Mouse (Mus musculus) G1E-ER4 (cell line): ENCODE measurements around the gene Prune1. TPM values are rescaled to one million over a fixed set of nuclear protein-coding genes. Genes with fewer than 3 reads are reported as not detected.

Source experiments
- GATA1 ChIP-seq: IDR thresholded peaks from one replicate; pipeline ENCODE4 v1.8.0; 2012; ENCODE audit warnings: low read length, inconsistent platforms
- polyA plus RNA-seq: library from polyadenylated mRNA; stranded (reverse); fragments of >175 nt; gene quantifications from 2 replicates; pipeline ENCODE4 v1.2.3, GENCODE M21; 2012

The Prune1 gene
- polyA plus RNA-seq, 1 experiment: 2.4 TPM

DNA sequence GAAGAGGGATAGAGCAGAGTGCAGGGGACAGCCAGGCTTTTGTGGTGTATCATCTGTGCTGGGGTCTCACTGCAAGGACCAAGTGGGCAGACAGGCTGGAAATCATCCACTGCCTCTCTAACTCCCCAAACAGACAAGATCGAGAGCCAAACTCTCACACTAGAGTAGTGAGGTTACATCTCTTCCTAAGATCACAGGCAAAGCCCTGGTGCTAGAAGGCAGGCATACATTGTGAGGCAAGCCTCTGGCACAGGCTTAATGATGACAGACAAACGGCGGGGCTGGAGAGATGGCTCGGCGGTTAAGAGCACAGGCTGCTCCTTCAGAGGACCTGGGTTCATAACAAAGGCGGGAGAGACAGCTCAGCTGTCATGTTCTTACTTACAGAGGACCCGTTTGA lies 31.6 kb upstream of the Prune1 start:
- no peak for TF ChIP-seq GATA1

DNA sequence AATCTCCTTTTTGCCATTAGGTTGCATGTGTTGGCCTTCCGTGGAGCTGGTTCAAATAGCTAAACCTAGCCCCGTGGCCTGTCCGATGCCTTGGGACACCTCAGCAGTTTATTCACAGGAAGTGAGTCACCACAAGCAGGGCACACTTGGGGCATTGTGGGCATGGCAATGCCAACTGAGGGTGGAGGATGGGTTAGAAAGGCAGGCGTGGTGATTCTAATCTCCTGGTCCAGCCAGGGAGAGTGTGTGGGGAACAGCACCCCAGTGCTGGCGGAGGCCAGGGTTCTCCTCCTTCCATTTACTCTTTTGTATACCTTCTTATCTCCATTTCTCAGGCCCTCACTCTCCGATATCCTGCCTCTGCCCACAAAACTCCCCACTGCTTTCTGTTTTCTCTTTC lies 30.7 kb upstream of the Prune1 start:
- peak; percentile 74 for TF ChIP-seq GATA1

DNA sequence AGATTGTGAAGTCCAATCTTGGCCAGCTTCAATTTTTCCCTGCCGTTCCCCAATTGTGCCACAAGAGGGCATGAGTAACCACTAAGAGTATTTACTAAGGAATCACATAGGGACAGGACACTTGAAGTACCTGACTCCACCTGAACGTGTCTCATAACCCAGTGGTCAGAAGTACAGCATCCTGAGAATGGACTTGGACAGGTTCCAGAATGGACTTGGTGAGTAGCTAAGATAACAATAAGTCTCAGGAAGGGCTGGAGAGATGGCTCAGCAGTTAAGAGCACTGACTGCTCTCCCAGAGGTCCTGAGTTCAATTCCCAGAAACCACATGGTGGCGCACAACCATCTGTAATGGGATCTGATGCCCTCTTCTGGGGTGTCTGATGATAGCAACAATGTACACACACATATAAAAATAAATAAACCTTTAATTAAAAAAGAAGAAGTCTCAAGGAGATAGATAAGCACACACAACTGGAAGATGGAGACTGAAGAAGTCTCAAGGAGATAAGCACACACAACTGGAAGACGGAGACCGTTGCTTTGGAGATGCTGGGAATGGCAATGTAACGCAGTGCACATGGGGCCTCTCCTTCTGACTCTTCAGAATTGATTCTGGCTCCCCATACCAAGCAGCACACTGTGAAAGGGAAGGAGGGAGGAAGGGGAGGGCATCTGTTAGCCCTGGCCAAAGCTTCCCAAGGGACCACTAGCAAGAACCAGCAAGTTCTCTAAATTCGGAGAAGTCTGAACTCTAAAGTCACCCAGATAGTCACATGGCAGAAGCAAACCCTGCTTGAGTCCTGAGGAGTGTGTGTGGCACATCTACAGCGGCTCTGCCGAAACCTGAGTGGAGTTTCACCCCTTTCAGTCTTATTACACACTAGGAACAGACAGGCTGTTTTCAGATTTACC lies 29.3 kb upstream of the Prune1 start:
- peak; percentile 83 for TF ChIP-seq GATA1

DNA sequence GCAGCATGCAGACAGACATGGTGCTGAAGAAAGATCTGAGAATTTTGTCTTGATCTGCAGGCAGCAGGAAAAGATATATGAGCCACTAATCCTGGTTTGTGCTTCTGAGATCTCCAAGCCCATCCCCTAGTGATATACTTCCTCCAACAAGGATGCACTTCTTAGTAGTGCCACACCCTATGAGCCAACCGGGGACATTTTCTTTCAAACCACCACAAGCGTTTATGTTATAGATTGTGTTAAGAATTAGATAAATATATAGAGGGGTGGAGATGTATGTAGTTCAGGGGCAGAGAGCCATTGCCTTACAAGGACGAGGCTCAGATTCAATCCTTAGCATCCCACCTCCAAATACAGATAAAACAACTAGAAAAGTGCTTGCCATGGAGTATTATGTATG lies 28.6 kb upstream of the Prune1 start:
- no peak for TF ChIP-seq GATA1

DNA sequence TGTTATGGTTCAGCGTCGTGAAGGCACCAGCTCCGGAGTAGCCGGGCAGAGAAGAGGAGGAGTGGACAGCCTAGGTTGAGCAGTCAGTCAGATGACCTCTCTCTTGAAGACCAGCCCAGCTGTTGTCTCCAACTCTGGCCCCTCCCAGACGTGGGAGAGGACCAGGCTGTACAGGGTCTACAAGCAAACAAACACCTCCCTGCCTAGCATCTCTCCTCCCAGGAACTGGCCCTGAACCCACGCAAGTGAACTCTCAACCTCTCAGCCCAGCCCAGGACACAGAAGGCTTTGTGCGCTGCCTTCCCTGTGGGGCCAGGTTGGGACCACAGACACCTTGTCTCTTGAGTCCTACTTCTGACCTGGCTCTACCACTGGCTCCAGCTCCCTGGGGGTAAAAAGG lies 25.2 kb upstream of the Prune1 start, which contains the start of gene Anxa9:
Anxa9 (minus strand) TSS at position 77 of the 400 bp plus-strand sequence.
- TF ChIP-seq GATA1: no peak

DNA sequence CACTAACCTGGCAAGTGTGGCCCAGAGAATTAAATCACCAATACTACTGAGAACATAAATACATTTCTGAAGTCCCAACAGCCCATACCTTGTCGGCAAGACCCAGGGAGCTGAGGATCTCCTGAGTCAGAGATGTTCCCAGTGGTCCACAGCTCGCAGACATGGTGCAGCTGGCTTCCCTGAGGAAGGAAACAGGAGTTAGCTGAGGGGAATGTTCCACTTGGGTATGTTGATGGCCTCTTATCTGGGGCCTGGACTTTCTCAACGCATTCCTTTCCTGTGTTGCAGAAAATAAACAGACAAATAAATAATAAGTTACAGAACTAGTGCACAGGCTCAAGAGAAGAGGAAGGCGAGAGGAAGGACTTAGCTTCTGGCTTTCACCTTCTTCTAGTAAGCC lies 24.4 kb upstream of the Prune1 start:
- no peak for TF ChIP-seq GATA1

DNA sequence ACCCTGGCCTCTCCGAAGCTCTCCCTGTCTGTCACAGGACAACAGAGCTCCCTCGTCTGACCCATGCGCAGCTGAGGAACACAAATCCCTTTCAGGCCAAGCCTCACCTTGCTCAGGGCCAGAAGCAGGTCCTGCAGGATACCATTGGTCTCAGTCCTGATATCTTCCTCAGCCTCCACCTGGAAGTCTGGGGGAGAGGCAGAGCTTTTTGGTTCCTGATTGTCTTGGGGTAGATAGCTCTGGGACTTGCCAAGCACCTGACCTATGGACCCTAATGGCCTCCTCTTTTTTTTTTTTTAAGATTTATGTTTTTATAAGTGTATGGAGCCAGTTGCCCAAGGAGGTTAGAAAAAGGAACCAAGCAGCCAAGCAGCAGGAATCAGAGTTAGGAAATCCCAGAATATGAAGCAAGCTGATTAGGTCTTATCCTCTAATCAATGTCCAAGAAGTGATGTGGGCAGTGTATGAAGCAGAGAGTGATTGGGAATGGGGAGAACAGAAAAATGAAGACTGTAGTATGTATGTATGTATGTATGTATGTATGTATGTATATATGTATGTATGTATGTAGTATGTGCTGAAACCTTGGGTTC lies 19.4 kb upstream of the Prune1 start:
- no peak for TF ChIP-seq GATA1

DNA sequence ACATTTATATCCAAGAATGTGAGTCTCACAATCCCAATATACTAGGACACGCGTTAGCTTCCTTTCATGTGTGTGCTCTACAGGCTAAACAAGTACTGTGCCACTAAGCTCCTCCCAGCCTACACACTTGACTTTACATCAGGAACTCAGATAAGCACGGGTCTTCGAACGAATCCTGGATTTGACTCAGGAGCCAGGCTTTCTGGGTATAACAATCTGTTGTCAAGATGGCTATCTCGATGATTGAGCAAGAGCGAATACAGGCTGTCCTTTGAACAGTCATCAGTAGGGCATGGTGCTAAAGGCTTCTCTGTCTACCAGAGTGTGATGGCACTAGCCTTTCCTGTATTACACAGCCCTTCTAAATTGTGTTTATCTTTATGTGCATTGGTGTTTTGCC lies 16.1 kb upstream of the Prune1 start:
- peak; percentile 47 for TF ChIP-seq GATA1

DNA sequence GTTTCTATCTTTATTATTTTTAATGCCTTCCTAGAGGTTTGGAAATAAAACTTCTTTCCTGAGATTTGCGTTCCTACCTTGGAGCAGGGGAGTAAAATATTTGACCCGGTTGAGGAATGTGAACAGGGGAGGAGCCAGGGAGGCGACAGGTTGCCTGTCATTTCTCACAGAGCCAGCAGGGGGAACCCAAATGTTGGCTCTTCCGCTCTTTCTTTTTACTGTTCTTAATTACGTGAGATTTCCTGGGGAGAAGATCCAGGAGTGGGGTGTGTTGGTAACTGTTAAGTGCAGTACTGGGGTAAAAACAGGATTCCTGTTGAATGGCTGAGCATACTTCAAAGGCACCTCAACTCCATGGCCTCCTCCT lies 14.2 kb upstream of the Prune1 start:
- no peak for TF ChIP-seq GATA1

DNA sequence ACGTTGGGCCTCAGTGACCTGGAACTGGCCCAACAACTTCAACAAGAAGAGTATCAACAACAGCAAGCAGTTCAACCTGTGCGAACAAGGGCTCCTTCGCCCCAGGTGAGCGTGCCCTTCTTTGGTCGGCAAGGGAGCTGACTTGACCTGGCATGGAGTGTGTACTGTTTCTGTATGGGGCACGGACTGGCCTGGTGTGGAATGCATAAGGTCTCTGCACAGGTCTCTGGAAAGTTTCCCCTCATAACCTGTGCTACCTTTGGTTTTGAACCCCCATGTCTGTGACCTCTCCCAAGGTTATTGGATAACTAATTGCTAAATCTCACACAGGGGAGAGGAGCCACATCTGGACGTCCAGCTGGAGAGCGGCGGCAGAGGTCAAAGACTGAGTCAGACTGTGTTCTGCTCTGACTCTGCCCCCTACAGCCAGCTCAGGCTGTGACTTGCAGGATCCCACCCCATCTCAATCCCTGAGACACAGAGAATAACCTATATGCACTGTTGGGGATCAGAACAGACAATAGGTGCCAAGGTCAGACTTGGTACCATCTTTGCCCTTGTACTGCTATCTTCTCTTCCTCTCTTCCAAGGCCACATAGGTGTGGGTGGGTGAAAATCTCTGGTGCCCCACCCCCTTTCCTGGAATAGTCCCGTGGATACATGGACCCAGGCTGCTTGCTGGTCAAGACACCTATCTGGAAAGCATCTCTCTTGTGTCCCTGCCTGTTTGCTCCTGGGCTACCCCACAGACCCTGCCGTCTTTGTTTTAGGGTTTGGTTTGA lies 13.6 kb upstream of the Prune1 start:
- TF ChIP-seq GATA1: no peak

DNA sequence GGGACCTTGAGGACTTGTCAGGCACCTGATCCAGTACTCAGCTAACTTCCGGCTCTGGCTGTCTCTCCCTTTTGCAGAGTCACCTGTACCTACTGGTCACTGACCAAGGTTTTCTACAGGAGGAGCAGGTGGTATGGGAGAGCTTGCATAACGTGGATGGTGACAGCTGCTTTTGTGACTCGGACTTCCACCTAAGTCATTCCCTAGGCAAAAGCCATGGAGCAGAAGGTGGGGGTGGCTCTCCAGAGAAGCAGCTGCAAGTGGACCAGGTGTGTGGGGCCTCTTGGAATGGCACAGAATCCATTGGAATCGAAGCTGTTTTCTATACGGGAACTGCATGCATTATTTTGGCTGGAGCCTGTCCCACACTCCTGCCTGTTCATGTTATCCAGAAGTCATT lies 12.8 kb upstream of the Prune1 start:
- no peak for TF ChIP-seq GATA1

DNA sequence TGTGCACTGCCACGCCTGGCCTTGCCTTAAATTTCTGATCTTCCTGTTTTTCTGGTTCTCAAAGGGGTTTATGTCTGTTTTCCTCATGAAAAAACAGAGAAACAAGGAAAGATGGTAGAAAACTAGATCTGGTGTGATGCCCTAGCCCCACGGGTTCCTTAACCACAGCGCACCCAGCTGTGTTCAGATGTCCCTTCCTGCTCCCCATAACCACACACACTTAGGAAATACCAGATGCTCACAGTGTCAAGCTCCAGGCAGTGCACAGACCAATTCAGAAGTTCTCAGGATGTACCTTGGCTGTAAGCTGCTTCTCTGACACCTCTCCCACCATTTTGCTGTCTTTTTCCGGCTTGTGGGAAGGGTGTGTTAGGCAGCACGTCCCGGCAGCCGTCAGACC lies 12.4 kb upstream of the Prune1 start:
- no peak for TF ChIP-seq GATA1

DNA sequence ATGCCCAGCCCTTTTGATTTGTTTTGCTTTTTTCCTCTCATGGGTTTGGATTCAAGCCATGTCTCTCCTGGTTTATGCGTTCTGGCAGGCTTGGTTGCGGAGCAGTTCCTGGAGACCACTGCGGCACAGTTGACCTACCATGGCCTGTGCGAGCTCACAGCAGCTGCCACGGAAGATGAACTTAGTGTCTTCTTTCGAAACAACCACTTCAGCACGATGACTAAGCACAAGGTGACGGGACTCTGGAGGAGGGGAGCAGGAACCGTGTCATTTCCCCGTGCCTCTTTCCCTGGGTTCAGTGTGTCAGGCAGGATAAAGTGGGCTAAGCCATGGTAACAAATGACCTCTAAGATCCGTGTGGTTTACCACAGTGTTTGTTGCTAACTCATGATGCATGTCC lies 11.7 kb upstream of the Prune1 start:
- no peak for TF ChIP-seq GATA1

DNA sequence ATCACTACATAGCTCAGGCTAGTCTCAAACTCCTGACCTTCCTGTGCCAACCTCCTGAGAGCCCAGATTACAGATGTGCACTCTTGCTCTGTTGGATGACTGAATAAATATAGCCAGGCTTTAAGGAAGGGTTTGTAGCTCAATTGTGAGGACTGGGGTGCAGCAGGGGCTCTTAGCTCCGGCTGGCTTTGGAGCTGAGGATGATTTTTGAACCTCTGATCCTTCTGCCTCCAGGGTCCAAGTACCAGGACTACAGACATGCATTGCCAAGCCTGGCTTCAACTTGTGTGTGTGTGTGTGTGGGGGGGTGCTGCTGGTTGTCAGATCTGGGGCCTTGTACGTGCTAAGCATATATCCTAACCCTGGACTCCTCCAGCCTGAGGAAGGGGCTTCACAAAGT lies 11.0 kb upstream of the Prune1 start:
- no peak for TF ChIP-seq GATA1

DNA sequence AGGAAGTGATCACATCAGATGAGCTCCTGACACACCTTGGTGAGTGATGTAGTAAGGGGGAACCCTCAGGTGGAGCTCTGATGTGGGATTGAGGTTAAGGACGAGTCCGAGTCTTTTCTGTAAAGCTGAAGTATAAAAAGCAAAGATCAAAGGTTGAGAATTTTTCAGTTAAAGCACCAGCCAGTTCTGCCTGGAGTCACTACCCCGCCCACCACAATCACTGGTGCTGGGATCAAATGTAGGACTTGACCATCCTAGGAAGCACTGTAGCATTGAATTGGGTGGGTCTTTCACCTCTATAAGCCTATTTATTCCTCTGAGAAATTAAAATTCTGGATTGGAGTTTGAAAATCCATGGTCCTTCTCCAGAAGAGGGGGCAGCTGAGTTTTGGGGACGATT lies 9.2 kb upstream of the Prune1 start:
- TF ChIP-seq GATA1: no peak

DNA sequence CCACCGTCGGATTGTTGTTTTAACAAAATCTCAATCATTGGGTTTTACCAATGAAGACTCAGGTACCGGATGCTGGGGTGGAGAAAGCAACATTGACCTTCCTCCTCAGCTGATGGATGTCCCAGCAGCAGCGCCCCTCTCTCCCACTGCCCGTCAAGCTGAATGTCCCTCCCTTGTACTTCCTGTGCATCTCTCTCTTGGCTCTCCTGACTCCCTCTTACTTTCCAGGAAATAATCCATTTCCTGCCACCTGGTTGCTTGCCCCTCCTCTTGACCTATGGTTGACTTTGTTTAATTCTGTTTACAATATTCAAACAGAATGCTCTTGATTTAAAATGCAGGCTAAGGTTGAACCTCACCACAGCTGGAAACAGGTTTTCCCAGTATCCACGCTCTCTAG lies 8.3 kb upstream of the Prune1 start:
- no peak for TF ChIP-seq GATA1
